Mouse (Mus musculus) midbrain, postnatal 0 days (tissue): Measurements from ENCODE around the gene 4930407I10Rik. TPM values are rescaled to one million over a fixed set of nuclear protein-coding genes. Genes with fewer than 3 reads are reported as not detected.
A peak's percentile ranks its signal among the peaks of the same experiment; 100 is the strongest.

Source experiments
- ATAC-seq: fragments of 200-750 bp; cut with Nextera tagmentation; 2 replicates; pipeline ENCODE4 v1.8.0; 2017; ENCODE audit warnings: moderate number of reproducible peaks, mild to moderate bottlenecking, moderate TSS enrichment, moderate library complexity; ENCODE audit not compliant: low FRiP score
- DNase-seq: peaks from one replicate; pipeline ENCODE4 v3.0.0-alpha.2; 2015; ENCODE audit warnings: low spot score
- H3K27ac ChIP-seq: fragments of 300-500 bp; sonication (generic); 2 replicates; pipeline ENCODE4 v1.5.1; 2014; ENCODE audit warnings: low read depth, mild to moderate bottlenecking, low read length, mixed read lengths
- H3K27me3 ChIP-seq: fragments of 300-500 bp; sonication (generic); 2 replicates; pipeline ENCODE4 v1.6.1; 2014; ENCODE audit warnings: low read length, control low read depth, mixed read lengths; ENCODE audit not compliant: insufficient read depth
- H3K36me3 ChIP-seq: fragments of 300-500 bp; sonication (generic); 2 replicates; pipeline ENCODE4 v1.6.1; 2014; ENCODE audit warnings: low read length, control low read depth, mixed read lengths; ENCODE audit not compliant: insufficient read depth
- H3K4me1 ChIP-seq: fragments of 300-500 bp; sonication (generic); 2 replicates; pipeline ENCODE4 v1.6.1; 2014; ENCODE audit warnings: mild to moderate bottlenecking, control low read depth, antibody characterized with exemption, low read length, mixed read lengths; ENCODE audit not compliant: insufficient read depth
- H3K4me2 ChIP-seq: fragments of 300-500 bp; sonication (generic); 2 replicates; pipeline ENCODE4 v1.6.1; 2014; ENCODE audit warnings: low read depth, mild to moderate bottlenecking, low read length, mixed read lengths; ENCODE audit not compliant: poor library complexity, severe bottlenecking
- H3K4me3 ChIP-seq: fragments of 300-500 bp; sonication (generic); 2 replicates; pipeline ENCODE4 v1.5.1; 2014; ENCODE audit warnings: low read depth, mild to moderate bottlenecking, low read length, moderate library complexity
- H3K9ac ChIP-seq: fragments of 300-500 bp; sonication (generic); replicated peaks from 2 replicates; pipeline ENCODE4 v1.6.1; 2014; ENCODE audit warnings: mild to moderate bottlenecking, low read length, moderate library complexity, mixed read lengths; ENCODE audit not compliant: poor library complexity, severe bottlenecking
- H3K9me3 ChIP-seq: fragments of 300-500 bp; sonication (generic); 2 replicates; pipeline ENCODE4 v1.6.1; 2016; ENCODE audit warnings: low read length, control low read depth
- CTCF ChIP-seq: IDR thresholded peaks from 2 replicates; pipeline ENCODE4 v1.5.1; 2016; ENCODE audit warnings: antibody characterized with exemption, mild to moderate bottlenecking
- WGBS: fragments of 180-500 bp; shearing (Covaris S2); extraction: QIAGEN DNeasy Blood & Tissue Kit; methylation state at CpG from one replicate; pipeline ENCODE4 v1.1.7; 2014; 5-methylcytosine and 5-hydroxymethylcytosine counted together
- polyA plus RNA-seq: library from polyadenylated mRNA; unstranded; fragments of >200 nt; fragmentation: Nextera tagmentation; extraction: Ambion mirVana; gene quantifications from 2 replicates; pipeline ENCODE4 v1.2.1, GENCODE M21; 2015
- total RNA-seq: library from RNA; depleted of rRNA; stranded (reverse); fragments of >200 nt; gene quantifications from 2 replicates; pipeline ENCODE4 v1.2.3, GENCODE M21; 2014

The 4930407I10Rik gene
- total and polyA plus RNA-seq, 2 experiments from 2014 or later: not detected

DNA sequence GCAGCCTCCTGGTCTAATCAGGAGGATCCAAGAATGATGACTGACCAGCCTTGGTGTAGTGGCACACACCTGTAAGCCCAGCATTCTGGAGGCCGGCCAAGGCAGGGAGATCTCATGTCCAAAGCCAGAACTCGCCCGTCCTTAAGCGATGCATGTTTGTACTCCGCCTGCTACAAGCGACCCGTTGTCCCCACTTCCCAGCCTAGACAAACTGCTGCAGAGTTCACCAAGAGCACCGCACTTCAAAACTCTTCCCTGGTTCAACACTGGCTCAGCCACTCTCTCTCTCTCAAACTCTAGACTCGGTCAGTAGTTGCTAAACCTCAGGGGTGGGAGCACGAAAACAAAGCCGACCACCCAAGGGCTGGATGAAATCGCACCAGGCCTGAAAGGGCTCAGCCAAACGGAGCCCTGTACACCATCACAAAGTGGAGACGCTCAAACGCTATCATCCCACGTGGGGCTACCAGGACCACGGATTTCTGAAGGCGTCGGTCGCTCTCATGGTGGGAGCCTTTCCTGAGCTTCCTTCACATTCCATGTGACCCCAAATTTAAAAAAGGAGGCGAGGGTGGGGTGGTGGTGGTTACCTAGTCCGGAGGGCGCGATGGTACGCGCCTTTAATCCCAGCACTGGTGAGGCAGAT is 12.6 kb upstream of the 4930407I10Rik start:
- Histone ChIP-seq H3K36me3 (no peaks in the 10 kb centered on the region), H3K4me2 (peak overlapping the region; percentile 92), H3K4me3 (peak overlapping the region; percentile 99), H3K4me1 (peaks cover 3% of the 10 kb centered on the region; the same call in 1 of the 2 replicates), H3K27me3 (no peaks in the 10 kb centered on the region), H3K9ac (peak overlapping the region; percentile 84), H3K9me3 (no peaks in the 10 kb centered on the region), H3K27ac (peak overlapping the region; percentile 85; the same call in 1 of the 2 replicates)
- TF ChIP-seq CTCF: no peak
- DNase-seq (no peak), ATAC-seq (no peak)
- 5% methylated on average over 26 of the region's 26 CpGs for WGBS

DNA sequence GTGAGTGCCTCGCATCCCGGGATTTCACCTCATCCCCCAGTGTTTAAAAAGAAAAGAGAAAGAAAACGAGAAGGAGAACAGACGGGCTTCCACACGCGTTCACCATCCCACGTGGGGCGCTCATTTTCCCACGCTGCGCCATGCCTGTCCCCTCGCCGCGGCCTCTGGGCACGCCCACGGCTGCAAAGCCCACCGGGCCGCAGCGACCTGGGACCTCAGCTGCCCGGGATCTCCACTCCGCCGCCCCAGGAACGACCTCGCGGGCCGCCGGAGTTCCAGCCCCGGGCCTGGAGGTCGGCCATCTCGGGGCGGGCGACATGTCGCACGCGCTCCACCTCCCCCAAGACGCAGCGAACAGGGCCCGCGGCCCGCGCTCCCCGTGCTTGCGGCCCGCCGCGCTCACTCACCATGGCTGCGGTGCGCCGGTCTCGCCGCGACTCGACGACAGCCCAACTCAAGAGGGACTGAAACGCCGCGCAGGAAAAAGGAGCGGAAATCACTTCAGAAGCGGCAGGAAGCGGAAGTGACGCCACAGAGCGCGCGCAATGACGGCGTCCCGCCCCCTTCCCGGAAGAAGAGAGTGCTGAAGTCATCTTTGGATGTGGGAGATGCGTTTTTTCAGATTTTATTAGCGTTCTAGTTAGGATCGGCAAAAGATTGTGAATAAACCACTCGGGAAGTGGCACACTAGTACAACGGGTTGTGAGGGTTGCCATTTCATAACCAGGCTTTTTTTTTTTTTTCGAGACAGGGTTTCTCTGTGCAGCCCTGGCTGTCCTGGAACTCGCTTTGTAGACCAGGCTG is 11.7 kb upstream of the 4930407I10Rik start, which contains the start of gene Snu13:
Gene Snu13, minus strand, starts transcription at position 519 of the 804 bp plus-strand sequence.
- no peaks in the 10 kb centered on the region for H3K9me3 ChIP-seq
- H3K4me3 ChIP-seq: peak within 1 kb of the TSS; percentile 99
- WGBS: under 1% methylated on average over 72 of the region's 74 CpGs
- peak within 1 kb of the TSS; percentile 84 for H3K9ac ChIP-seq
- DNase-seq (peak; percentile 93), ATAC-seq (peak; percentile 90)
- H3K27me3 ChIP-seq: no peaks in the 10 kb centered on the region
- peak within 1 kb of the TSS; percentile 85 for H3K27ac ChIP-seq
- no peak for TF ChIP-seq CTCF
- no peaks in the 10 kb centered on the region for H3K36me3 ChIP-seq
- H3K4me1 ChIP-seq: peaks cover 3% of the 10 kb centered on the region; the same call in 1 of the 2 replicates
- peak within 1 kb of the TSS; percentile 92 for H3K4me2 ChIP-seq

DNA sequence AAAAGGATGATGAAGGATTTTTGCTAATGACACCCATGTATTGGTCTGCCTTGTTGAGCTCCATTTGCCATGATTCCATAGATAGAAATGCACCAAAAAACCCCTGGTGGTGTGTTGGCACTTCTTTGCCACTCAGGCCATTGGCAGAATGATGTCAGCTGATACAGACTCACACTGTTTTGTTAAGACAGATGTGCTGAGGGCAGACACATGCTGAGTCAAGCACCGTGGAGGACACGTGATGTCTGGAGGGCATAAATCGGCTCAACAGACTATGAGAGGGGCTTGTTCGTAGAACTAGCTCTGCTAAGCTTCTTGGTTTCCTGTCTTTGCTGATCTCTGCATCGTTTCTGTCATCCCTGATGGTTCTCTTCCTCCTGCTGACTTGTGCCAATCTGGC is 6.4 kb upstream of the 4930407I10Rik start:
- 71% methylated on average over 5 of the region's 5 CpGs for WGBS
- no peak overlapping the region for H3K27ac ChIP-seq

DNA sequence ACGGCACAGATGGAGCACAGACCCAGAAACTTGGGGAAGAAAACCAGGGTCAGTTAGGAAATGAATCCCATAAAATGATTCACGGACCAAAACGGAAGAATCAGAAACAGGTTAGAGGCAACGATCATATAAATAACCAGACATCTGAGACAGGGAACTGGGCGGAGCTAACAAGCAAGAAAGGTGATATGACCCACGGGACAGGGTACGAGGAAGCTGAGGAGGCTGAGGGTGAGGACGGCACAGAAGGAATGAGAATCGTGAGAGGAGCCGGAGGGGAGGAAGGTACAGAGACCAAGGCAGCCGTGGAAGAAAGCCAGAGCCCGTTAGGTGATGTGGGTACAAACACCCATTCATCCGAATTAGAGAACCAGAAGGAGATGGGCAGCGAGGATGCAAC is 5.0 kb downstream of the 4930407I10Rik start:
- WGBS: 72% methylated on average over 14 of the region's 14 CpGs
- no peak for TF ChIP-seq CTCF
- H3K27ac ChIP-seq: no peak overlapping the region

More for the DNA sequence above, 6.4 kb upstream of the 4930407I10Rik start:
- Histone ChIP-seq H3K9me3 (no peaks in the 10 kb centered on the region), H3K36me3 (no peaks in the 10 kb centered on the region), H3K4me2 (no peak overlapping the region), H3K4me1 (no peaks in the 10 kb centered on the region), H3K27me3 (no peaks in the 10 kb centered on the region), H3K9ac (no peak overlapping the region), H3K4me3 (no peak overlapping the region)
- TF ChIP-seq CTCF: no peak
- no peak for ATAC-seq
- DNase-seq: no peak

DNA sequence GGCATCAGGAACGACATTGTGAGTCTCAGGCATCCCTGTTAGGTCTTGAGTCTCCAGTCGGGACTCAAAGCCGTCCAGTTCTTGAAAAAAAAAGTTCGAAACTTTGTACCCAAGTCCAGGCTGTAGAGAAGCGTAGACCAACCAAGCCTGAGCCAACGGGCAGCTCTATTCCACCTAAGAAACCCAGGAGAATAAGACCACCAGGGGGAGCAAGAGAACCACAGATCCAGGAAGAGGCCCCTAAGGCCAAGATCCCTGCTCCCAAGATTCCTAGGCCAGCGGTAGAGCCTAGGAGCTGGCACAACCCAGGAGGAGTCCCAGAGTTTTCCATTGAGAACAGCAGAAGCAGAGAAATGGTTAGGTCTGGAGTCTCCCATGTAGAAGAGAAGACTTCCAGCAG is 6.6 kb downstream of the 4930407I10Rik start:
- Histone ChIP-seq H3K36me3 (no peaks in the 10 kb centered on the region), H3K4me3 (no peak overlapping the region), H3K9ac (no peak overlapping the region), H3K27ac (no peak overlapping the region), H3K9me3 (no peaks in the 10 kb centered on the region), H3K27me3 (peaks cover 11% of the 10 kb centered on the region), H3K4me2 (no peak overlapping the region), H3K4me1 (no peaks in the 10 kb centered on the region)
- DNase-seq (peak; percentile 86), ATAC-seq (no peak)
- peak; percentile 85 for TF ChIP-seq CTCF
- WGBS: 17% methylated on average over 7 of the region's 7 CpGs

More for the DNA sequence above, 5.0 kb downstream of the 4930407I10Rik start:
- no peak overlapping the region for H3K9ac ChIP-seq
- H3K4me2 ChIP-seq: no peak overlapping the region
- no peaks in the 10 kb centered on the region for H3K9me3 ChIP-seq
- H3K4me3 ChIP-seq: no peak overlapping the region
- ATAC-seq (no peak), DNase-seq (no peak)
- H3K4me1 ChIP-seq: no peaks in the 10 kb centered on the region
- 0 out of 2 replicates have a peak, but pooled peaks cover under 1% of the 10 kb centered on the region for H3K27me3 ChIP-seq
- no peaks in the 10 kb centered on the region for H3K36me3 ChIP-seq

DNA sequence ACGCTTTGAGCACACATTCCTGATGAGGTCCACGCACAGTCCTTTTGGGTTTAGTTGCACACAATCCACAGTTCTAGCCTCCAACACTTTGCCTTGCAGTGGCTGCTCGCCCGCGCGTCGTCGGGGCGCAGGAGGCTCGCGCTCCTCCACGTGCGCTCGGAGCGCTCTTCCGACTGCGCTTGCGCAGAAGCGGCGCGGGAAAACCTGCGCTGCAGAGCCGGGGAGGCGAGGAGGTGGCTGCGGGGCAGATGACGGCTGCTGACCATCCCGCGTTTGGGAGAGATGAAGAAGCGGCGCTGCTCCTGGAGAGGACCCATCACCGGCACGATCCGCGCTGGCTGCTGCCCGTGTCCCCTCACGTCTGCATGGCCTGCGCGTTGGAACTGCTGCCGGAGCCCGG is 10.9 kb downstream of the 4930407I10Rik start, which contains the start of gene Mei1:
Gene Mei1, plus strand, starts transcription at position 99 of the 400 bp plus-strand sequence.
- H3K4me2 ChIP-seq: peak within 1 kb of the TSS; percentile 42
- no peaks in the 10 kb centered on the region for H3K36me3 ChIP-seq
- no peak for ATAC-seq
- no peak within 1 kb of the TSS for H3K9ac ChIP-seq
- 22% methylated on average over 40 of the region's 40 CpGs for WGBS
- peak; percentile 4 for DNase-seq
- no peaks in the 10 kb centered on the region for H3K4me1 ChIP-seq
- no peak for TF ChIP-seq CTCF
- peak within 1 kb of the TSS; percentile 26 for H3K4me3 ChIP-seq
- no peak within 1 kb of the TSS for H3K27ac ChIP-seq
- peaks cover 17% of the 10 kb centered on the region for H3K27me3 ChIP-seq
- H3K9me3 ChIP-seq: no peaks in the 10 kb centered on the region
